Mouse (Mus musculus): ENCODE measurements at regions not wholly inside any gene's neighbourhood (a gene's known extent, or its start where the extent isn't known, plus 50 kb on each side); places are given as distances from the start of the nearest gene placed in this dataset.

DNA sequence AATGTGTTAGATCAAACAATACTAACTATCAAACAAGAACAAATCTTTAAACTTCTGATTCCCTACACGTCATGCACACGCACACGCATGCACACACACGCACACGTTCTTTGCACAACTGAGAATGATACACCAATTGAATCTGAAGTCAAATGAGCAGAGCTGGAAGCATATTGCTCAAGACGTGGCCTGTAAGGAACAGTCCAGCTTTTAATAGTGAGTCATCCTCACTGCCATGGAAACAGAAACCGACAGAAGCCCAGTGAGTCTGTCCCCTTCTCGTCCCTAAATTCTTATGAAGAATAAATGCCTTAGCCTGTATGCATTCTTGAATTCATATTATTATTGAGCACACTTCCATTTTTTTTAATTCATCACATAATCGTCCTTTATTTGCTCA is 75.7 kb upstream of the Magi3 start:
- DNase-seq (ENCODE audit: low spot score in 2 of 2): no peak

- no peak for DNase-seq (ENCODE audit: low spot score in 2 of 2)
Measured at GRCm38 (mm10) chr3:104295015-104295719, 75.0 kb upstream of the Magi3 start.

DNA sequence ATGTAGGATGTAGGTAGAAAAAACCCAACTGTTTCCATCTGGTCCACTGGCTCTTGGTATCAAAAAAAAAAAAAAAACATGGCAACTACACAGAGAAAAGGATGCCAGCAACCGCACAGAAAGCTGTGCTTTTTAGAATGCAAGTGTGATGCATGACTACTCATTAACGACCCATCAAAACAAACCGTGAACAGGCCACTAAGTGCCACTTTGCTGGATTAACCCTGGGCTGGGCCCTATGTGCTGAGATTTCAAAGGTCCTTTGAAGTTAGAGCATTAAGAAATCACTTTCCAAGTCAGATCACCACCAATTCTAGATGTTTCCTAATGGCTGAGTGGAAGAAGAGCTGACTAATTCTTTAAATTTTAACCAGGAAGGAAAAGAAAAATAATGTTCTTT is 73.7 kb upstream of the Magi3 start:
- DNase-seq (ENCODE audit: low spot score in 2 of 2): no peak

DNA sequence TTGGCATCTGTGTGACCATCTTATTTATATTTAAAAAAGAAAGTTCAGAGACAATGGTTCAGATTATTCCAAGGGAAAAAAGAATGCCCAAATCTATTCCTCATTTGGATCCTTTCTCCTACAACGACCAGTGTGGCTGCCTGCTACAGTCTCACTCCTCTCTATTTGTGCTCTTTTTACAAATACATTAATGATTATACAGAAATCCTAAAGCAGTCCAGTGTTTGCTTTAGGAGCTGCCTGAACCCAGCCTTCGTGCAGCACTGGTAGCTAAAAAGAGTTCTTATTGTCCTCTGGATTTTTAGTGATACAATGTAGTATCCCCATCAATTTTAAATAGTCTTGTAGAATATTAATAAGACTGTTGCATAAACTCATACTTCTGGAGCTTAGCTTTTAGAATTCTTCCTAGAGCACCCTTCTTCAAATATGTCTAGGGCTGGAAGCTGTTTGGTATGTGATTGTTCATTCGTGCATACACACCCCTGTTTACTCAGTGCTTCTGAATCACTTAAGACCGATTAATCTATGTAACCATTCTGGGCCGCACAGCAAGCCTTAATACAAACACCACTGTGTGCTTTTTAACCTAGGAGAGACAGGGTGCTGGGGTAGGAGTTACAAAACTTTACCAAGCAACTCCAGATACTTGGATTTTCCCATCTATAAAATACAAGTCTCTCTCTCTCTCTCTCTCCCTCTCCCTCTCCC is 69.0 kb upstream of the Magi3 start:
- no peak for DNase-seq (ENCODE audit: low spot score in 2 of 2)

DNA sequence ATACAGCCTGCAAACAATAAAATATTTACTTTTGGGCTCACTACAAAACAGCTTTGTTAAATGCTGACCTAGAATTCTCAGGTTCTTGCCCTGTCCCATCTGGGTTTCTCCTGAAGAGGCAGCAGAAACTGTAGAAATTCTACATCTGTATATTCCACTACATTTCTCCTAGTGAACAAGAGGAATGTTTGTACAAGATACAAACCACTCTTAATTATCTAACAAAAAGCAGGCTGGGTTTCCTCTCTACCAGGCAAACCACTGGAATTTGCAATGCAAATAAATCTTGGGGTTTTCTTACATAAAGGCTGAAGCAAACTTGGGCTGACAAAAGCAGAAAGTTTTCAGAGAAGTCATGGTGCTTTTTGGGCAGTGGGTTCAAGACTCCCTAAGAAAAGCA is 67.7 kb upstream of the Magi3 start:
- DNase-seq (ENCODE audit: low spot score in 2 of 2): no peak

GRCm38 (mm10) chr3:104284961-104285360 is 64.8 kb upstream of the Magi3 start:
- DNase-seq (ENCODE audit: low spot score in 2 of 2): no peak

- no peak for DNase-seq (ENCODE audit: low spot score in 2 of 2)
Measured at GRCm38 (mm10) chr3:104283855-104284254, 63.7 kb upstream of the Magi3 start.

- DNase-seq (ENCODE audit: low spot score in 2 of 2): no peak
Measured at GRCm38 (mm10) chr3:104279505-104279904, 59.3 kb upstream of the Magi3 start.

DNA sequence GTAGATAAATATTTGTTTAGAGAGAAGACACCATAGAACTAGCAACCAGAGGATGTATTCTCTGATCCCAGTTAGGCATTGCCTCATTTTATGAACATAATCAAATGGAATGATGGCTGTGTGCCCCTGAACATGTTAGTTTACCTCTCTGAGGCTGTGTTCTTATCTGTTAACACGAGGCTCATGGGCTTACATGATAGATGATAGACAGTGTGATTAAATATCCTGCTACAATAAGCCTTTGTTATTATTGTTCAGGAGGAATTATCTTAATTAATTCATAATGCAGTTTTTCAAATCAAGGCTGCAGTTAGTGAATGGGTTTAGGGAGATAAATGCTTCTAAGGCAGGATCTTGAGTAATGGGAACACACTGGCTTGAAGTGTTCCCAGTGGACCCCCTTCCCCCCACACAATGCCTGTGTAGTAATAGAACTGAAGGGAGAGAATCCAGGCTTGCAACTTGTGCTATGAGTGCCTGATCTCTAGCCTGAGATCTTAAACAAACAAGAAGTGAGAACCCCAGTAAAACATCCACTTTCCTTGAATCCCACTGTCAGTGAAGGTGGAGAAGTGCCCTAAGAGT is 54.6 kb upstream of the Magi3 start:
- no peak for DNase-seq (ENCODE audit: low spot score in 2 of 2)

GRCm38 (mm10) chr3:104274084-104274483 is 53.9 kb upstream of the Magi3 start:
- DNase-seq (ENCODE audit: low spot score in 2 of 2): no peak
